Mouse (Mus musculus) lung, postnatal 0 days (tissue): Measurements from ENCODE around the gene Klf11.

ENCODE experiments used
- CTCF ChIP-seq: IDR thresholded peaks from 2 replicates; pipeline ENCODE4 v1.5.1; 2016; ENCODE audit warnings: antibody characterized with exemption, mild to moderate bottlenecking
- EP300 ChIP-seq: IDR thresholded peaks from 2 replicates; pipeline ENCODE4 v1.6.1; 2016; ENCODE audit warnings: antibody characterized with exemption, mild to moderate bottlenecking, control low read depth

- no peak for TF ChIP-seq CTCF
- no peak for TF ChIP-seq EP300
Measured at GRCm38 (mm10) chr12:24662131-24662530, 11.1 kb downstream of the Klf11 start.
